Mouse (Mus musculus) hindbrain, postnatal 0 days (tissue): Measurements from ENCODE around the gene Cox8b. TPM values are rescaled to one million over a fixed set of nuclear protein-coding genes. Genes with fewer than 3 reads are reported as not detected.
"Not testable (repeated sequence)": the region's sequence is repeated elsewhere in the genome, so short reads cannot be mapped to it uniquely, and the experiment has no call there.

Experiments
- ATAC-seq: fragments of 200-750 bp; cut with Nextera tagmentation; 2 replicates; pipeline ENCODE4 v1.8.0; 2017; ENCODE audit warnings: mild to moderate bottlenecking, moderate TSS enrichment, moderate library complexity
- DNase-seq: peaks from one replicate; pipeline ENCODE4 v3.0.0-alpha.2; 2015; ENCODE audit warnings: low spot score
- H3K27ac ChIP-seq: fragments of 300-500 bp; sonication (generic); 2 replicates; pipeline ENCODE4 v1.5.1; 2014; ENCODE audit warnings: mild to moderate bottlenecking
- H3K27me3 ChIP-seq: fragments of 300-500 bp; sonication (generic); 2 replicates; pipeline ENCODE4 v1.6.1; 2014; ENCODE audit warnings: low read length, mixed read lengths; ENCODE audit not compliant: insufficient read depth
- H3K36me3 ChIP-seq: fragments of 300-500 bp; sonication (generic); 2 replicates; pipeline ENCODE4 v1.6.1; 2014; ENCODE audit warnings: low read length, mixed read lengths; ENCODE audit not compliant: insufficient read depth
- H3K4me1 ChIP-seq: fragments of 300-500 bp; sonication (generic); 2 replicates; pipeline ENCODE4 v1.6.1; 2014; ENCODE audit warnings: antibody characterized with exemption, low read length, mixed read lengths; ENCODE audit not compliant: insufficient read depth
- H3K4me2 ChIP-seq: fragments of 300-500 bp; sonication (generic); 2 replicates; pipeline ENCODE4 v1.6.1; 2014; ENCODE audit warnings: low read depth, mild to moderate bottlenecking, low read length, moderate library complexity, mixed read lengths
- H3K4me3 ChIP-seq: fragments of 300-500 bp; sonication (generic); 2 replicates; pipeline ENCODE4 v1.5.1; 2014; ENCODE audit warnings: low read length
- H3K9ac ChIP-seq: fragments of 300-500 bp; sonication (generic); replicated peaks from 2 replicates; pipeline ENCODE4 v1.6.1; 2014; ENCODE audit warnings: mild to moderate bottlenecking, low read length, moderate library complexity, mixed read lengths
- H3K9me3 ChIP-seq: fragments of 300-500 bp; sonication (generic); 2 replicates; pipeline ENCODE4 v1.6.1; 2016; ENCODE audit warnings: low read length, mixed read lengths
- CTCF ChIP-seq: IDR thresholded peaks from 2 replicates; pipeline ENCODE4 v1.5.1; 2016; ENCODE audit warnings: antibody characterized with exemption, control low read depth, low read depth
- WGBS: fragments of 180-500 bp; shearing (Covaris S2); extraction: QIAGEN DNeasy Blood & Tissue Kit; methylation state at CpG from one replicate; pipeline ENCODE4 v1.1.7; 2014; 5-methylcytosine and 5-hydroxymethylcytosine counted together
- polyA plus RNA-seq: library from polyadenylated mRNA; unstranded; fragments of >200 nt; fragmentation: Nextera tagmentation; extraction: Ambion mirVana; gene quantifications from 2 replicates; pipeline ENCODE4 v1.2.1, GENCODE M21; 2015
- total RNA-seq: library from RNA; depleted of rRNA; stranded (reverse); fragments of >200 nt; gene quantifications from 2 replicates; pipeline ENCODE4 v1.2.3, GENCODE M21; 2014

The Cox8b gene
- total and polyA plus RNA-seq, 2 experiments from 2014 or later, result not detected

DNA sequence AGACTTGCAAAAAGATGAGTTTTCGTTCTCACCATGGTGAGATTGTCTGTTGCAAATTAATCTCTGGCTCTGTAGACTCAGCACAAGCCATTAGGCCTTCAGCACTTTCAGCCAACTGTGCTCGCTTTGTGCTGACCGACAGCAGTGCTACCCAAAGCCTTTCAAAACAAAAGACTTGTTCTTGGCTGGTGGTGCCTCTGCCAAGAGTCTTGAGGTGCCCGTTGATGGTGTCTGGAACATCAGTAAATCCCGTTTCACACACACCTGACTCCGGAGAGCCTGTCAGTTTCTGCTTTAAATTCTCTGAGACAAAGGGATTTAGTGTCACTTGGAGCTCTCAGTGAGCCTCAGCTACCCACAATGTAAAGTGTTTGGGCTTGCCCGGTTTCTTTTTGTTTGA lies 6.2 kb downstream of the Cox8b start:
- Histone ChIP-seq H3K36me3 (peaks cover 59% of the 10 kb centered on the region), H3K9ac (no peak overlapping the region), H3K9me3 (no peaks in the 10 kb centered on the region), H3K27me3 (no peaks in the 10 kb centered on the region), H3K4me3 (no peak overlapping the region), H3K4me1 (no peaks in the 10 kb centered on the region), H3K4me2 (no peak overlapping the region), H3K27ac (no peak overlapping the region)
- 79% methylated on average over 7 of the region's 7 CpGs for WGBS
- DNase-seq, result no peak
- no peak for TF ChIP-seq CTCF
- ATAC-seq, result no peak

DNA sequence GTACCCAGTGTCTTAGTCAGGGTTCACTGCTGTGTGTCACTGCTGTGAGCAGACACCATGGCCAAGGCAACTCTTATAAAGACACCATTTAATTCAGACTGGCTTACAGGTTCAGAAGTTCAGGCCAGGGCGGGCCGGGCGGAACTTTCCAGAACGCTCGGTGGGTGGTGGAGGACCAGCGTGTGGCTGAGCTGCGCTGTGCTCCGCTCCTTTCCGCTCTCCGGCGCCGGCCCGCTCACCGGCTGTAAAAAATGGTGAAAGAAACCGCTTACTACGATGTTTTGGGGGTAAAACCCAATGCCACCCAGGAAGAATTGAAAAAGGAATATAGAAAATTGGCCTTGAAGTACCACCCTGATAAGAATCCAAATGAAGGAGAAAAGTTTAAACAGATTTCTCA lies 9.6 kb downstream of the Cox8b start:
- DNase-seq, ATAC-seq, H3K4me2 ChIP-seq, H3K4me3 ChIP-seq, H3K27me3 ChIP-seq, H3K9ac ChIP-seq, H3K27ac ChIP-seq, H3K4me1 ChIP-seq, H3K9me3 ChIP-seq: not testable (repeated sequence)
- H3K36me3 ChIP-seq, result peaks cover 69% of the 10 kb centered on the region
- WGBS, result 97% methylated on average over 16 of the region's 16 CpGs

DNA sequence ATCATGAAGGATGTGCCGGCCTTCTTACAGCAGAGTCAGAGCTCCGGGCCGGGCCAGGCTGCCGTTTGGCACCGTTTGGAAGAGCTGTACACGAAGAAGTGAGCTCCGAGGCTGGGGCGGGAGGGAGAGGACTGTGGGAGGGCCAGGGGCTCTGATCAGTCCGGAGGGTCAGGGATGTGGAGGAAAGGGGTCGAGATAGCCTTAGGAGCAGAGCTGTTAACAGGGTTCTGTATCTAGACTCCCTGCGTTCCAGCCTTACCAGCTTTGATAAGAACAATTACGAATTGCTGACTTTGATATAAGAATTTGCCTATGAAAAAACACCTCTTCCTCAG lies 17.8 kb downstream of the Cox8b start:
- Histone ChIP-seq H3K4me2 (peak overlapping the region; percentile 78), H3K4me3 (peak overlapping the region; percentile 91), H3K27ac (peak overlapping the region; percentile 90), H3K9ac (peak overlapping the region; percentile 84), H3K36me3 (peaks cover 17% of the 10 kb centered on the region), H3K27me3 (no peaks in the 10 kb centered on the region), H3K9me3 (no peaks in the 10 kb centered on the region), H3K4me1 (0 out of 2 replicates have a peak, but pooled peaks cover 6% of the 10 kb centered on the region)
- ATAC-seq (peak; percentile 70), DNase-seq (no peak)
- no peak for TF ChIP-seq CTCF
- WGBS, result under 1% methylated on average over 12 of the region's 12 CpGs

DNA sequence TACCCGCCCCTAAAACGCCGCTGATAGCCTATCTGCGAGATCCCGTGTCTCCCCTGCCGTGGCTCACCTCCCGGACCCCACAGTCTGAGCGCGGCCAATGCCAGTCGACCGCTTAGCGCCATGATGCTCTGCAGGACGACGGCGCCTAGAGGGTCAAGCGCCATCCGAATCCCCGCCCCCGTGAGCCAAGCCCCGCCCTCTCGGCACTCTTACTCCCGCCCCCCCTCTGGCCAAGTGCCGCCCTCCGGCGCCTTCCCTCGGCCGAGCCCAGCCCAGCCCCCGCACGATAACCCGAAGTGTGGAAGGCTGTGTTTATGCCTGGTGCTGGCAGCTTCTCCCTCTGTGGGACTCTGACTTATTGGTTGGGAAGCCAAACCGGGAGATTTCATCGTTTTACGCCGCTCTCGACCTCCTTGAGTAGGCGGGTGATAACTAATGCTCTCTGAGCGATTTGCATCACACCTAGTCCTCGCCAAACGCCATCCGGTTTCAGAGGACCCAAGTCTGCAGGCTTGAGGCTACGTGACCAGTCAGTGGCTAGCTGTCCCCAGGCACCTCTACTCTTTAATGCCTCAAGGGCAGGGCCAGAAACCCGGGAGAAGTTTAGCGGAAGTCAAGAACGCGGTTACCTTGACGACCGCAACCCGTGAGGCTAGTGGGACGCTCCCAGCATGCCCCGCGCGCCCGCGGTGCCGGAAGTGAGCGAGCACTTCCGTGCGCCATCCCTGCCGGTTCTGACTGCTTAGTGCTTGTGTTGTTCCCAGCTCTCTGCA lies 18.4 kb downstream of the Cox8b start, which contains the start of the genes Psmd13 and Sirt3:
Psmd13 (plus strand) TSS at position 273 of the 773 bp plus-strand sequence.
Sirt3 (minus strand) TSS at position 614 of the 773 bp plus-strand sequence.
- Histone ChIP-seq H3K36me3 (peaks cover 17% of the 10 kb centered on the region; the same call in 1 of the 2 replicates), H3K27me3 (no peaks in the 10 kb centered on the region), H3K4me3 (peak within 1 kb of the TSS; percentile 91), H3K9me3 (no peaks in the 10 kb centered on the region), H3K27ac (peak within 1 kb of the TSS; percentile 90), H3K4me1 (0 out of 2 replicates have a peak, but pooled peaks cover 6% of the 10 kb centered on the region), H3K4me2 (peak within 1 kb of the TSS; percentile 78), H3K9ac (peak within 1 kb of the TSS; percentile 84)
- DNase-seq (peak; percentile 98), ATAC-seq (peak; percentile 96)
- under 1% methylated on average over 57 of the region's 59 CpGs for WGBS
- no peak for TF ChIP-seq CTCF

DNA sequence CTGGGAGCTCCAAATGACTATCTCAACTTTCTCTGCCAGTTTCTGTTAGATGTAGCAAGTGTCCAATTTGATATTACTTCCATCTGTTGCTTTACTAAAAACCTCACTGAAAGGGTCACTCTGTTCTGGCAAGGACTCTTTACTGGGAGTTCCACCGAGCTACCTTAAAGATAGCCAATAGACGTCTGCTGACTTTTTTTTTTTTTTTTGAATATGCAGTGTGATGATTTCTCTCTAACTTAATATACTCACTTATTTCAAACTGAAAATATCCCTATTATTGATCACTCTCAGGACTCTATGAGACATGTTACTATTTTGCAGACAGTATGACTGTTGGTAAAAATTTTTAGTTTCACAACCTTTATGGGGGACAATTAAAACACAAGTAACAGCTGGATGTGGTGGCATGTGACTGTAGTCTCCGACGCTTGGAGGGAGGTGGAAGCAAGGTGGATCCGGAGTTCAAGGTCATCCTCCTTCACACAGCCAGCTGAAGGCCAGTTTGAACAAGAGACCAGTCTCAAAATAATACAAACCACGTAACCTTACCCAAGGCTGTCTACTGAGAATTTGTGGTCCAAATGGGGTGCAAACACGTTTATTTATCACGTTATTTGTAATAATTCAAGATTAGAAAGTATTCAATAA lies 19.3 kb downstream of the Cox8b start:
- no peak for TF ChIP-seq CTCF
- 0 out of 2 replicates have a peak, but pooled peaks cover 6% of the 10 kb centered on the region for H3K4me1 ChIP-seq
- H3K9ac ChIP-seq, result peak overlapping the region; percentile 84
- DNase-seq (no peak), ATAC-seq (no peak)
- H3K27ac ChIP-seq, result peak overlapping the region; percentile 90; the same call in 1 of the 2 replicates
- peak overlapping the region; percentile 78 for H3K4me2 ChIP-seq
- peaks cover 13% of the 10 kb centered on the region; the same call in 1 of the 2 replicates for H3K36me3 ChIP-seq
- H3K27me3 ChIP-seq, result no peaks in the 10 kb centered on the region
- WGBS, result 15% methylated on average over 8 of the region's 8 CpGs
- no peaks in the 10 kb centered on the region for H3K9me3 ChIP-seq
- peak overlapping the region; percentile 91 for H3K4me3 ChIP-seq

DNA sequence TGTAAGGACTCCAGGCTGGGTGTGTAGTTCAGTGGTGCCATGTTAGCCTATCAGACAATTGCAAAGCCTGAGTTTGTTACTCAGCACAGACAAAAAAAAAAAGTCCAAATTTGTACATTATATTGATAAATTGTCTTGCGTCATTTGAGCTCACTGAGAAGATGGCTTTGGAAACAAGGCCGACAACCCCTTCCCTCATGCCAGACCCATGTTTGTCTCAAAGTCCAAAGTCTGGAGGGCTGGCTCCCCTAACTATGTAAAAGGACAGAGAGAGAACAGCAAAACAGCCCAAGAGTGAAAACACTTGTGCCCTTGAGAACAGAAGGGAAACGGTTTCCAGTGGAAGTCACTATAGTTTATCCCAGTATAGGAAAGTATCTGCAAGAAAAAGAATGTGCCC lies 19.8 kb downstream of the Cox8b start:
- ATAC-seq, result no peak
- Histone ChIP-seq H3K9me3 (no peaks in the 10 kb centered on the region), H3K36me3 (peaks cover 15% of the 10 kb centered on the region; the same call in 1 of the 2 replicates), H3K27ac (no peak overlapping the region), H3K4me1 (0 out of 2 replicates have a peak, but pooled peaks cover 6% of the 10 kb centered on the region), H3K4me3 (no peak overlapping the region), H3K4me2 (peak overlapping the region; percentile 78), H3K27me3 (no peaks in the 10 kb centered on the region), H3K9ac (no peak overlapping the region)
- TF ChIP-seq CTCF, result no peak
- 84% methylated on average over 3 of the region's 3 CpGs for WGBS
- DNase-seq, result no peak

DNA sequence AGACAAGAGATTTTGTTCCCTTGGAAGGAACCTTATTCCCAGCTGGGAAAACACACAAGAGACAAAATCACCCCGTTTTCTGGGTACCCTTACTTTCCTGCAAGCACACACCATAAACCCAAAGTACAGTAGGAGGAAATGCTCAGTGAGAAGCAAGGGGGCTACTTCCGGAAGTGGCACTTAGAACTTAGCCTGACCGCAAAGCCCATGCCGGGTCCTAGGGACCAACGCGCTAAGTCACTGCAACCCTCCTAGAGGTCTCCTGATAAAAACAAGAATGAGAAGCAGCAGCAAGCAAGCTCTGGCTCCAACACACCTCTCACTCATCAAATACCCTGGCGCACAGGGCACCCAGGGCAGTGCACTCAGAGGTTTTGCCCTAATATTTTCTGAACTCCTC lies 20.9 kb downstream of the Cox8b start:
- H3K27me3 ChIP-seq, result no peaks in the 10 kb centered on the region
- no peaks in the 10 kb centered on the region for H3K9me3 ChIP-seq
- no peak overlapping the region for H3K4me3 ChIP-seq
- 0 out of 2 replicates have a peak, but pooled peaks cover 6% of the 10 kb centered on the region for H3K4me1 ChIP-seq
- H3K4me2 ChIP-seq, result no peak overlapping the region
- WGBS, result 91% methylated on average over 7 of the region's 7 CpGs
- DNase-seq, result no peak
- no peak overlapping the region for H3K9ac ChIP-seq
- H3K36me3 ChIP-seq, result peaks cover 21% of the 10 kb centered on the region; the same call in 1 of the 2 replicates
- no peak overlapping the region for H3K27ac ChIP-seq
- ATAC-seq, result no peak
- no peak for TF ChIP-seq CTCF
